Mouse (Mus musculus) liver, embryonic 12.5 days (tissue): ENCODE data around the gene Fyb. TPM values are rescaled to one million over a fixed set of nuclear protein-coding genes. Genes with fewer than 3 reads are reported as not detected.
"Not testable (repeated sequence)": the region's sequence is repeated elsewhere in the genome, so short reads cannot be mapped to it uniquely, and the experiment has no call there.

ENCODE experiments used
- ATAC-seq: fragments of 200-750 bp; cut with Nextera tagmentation; 2 replicates; pipeline ENCODE4 v1.8.0; 2017; ENCODE audit warnings: moderate number of reproducible peaks, mild to moderate bottlenecking, moderate library complexity
- H3K27ac ChIP-seq: fragments of 300-500 bp; sonication (generic); 2 replicates; pipeline ENCODE4 v1.5.1; 2016; ENCODE audit warnings: mild to moderate bottlenecking
- H3K27me3 ChIP-seq: fragments of 300-500 bp; sonication (generic); replicated peaks from 2 replicates; pipeline ENCODE4 v1.6.1; 2016; ENCODE audit warnings: mild to moderate bottlenecking, moderate library complexity
- H3K36me3 ChIP-seq: fragments of 300-500 bp; sonication (generic); 2 replicates; pipeline ENCODE4 v1.6.1; 2016; ENCODE audit warnings: mild to moderate bottlenecking, moderate library complexity
- H3K4me1 ChIP-seq: fragments of 300-500 bp; sonication (generic); 2 replicates; pipeline ENCODE4 v1.6.1; 2016
- H3K4me2 ChIP-seq: fragments of 300-500 bp; sonication (generic); 2 replicates; pipeline ENCODE4 v1.6.1; 2016; ENCODE audit warnings: mild to moderate bottlenecking, moderate library complexity
- H3K4me3 ChIP-seq: fragments of 300-500 bp; sonication (generic); 2 replicates; pipeline ENCODE4 v1.5.1; 2016; ENCODE audit warnings: mild to moderate bottlenecking, moderate library complexity
- H3K9ac ChIP-seq: fragments of 300-500 bp; sonication (generic); 2 replicates; pipeline ENCODE4 v1.6.1; 2016; ENCODE audit warnings: mild to moderate bottlenecking, moderate library complexity
- H3K9me3 ChIP-seq: fragments of 300-500 bp; sonication (generic); replicated peaks from 2 replicates; pipeline ENCODE4 v1.6.1; 2016; ENCODE audit warnings: mild to moderate bottlenecking, moderate library complexity
- WGBS: fragments of 180-500 bp; shearing (Covaris S2); methylation state at CpG from one replicate; pipeline ENCODE4 v1.1.7; 2016; ENCODE audit not compliant: insufficient replicate concordance; 5-methylcytosine and 5-hydroxymethylcytosine counted together
- polyA plus RNA-seq: library from polyadenylated mRNA; unstranded; fragments of >200 nt; fragmentation: Nextera tagmentation; extraction: Ambion mirVana; gene quantifications from 2 replicates; pipeline ENCODE4 v1.2.1, GENCODE M21; 2016

Gene Fyb
- polyA plus RNA-seq, 1 experiment from 2014 or later = 32.2 TPM

DNA sequence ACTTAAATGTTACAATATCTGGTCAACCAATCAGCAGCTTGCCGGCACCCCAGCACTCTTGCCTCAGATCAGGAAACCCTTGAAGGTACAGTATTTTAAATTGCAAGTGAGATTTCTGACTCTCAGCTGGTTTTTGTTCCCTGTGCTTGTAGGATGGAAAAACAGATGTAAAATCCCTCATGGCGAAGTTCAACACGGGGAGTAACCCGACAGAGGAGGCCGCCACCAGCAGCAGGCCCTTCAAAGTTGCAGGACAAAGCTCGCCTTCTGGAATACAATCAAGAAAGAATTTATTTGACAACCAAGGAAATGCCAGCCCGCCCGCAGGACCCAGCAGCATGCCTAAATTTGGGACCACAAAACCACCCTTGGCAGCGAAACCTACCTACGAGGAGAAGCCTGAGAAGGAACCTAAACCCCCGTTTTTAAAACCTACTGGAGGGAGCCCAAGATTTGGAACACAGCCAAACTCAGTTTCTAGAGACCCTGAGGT is 57.2 kb downstream of the Fyb start:
- peaks cover 31% of the 10 kb centered on the region for H3K4me1 ChIP-seq
- no peak overlapping the region for H3K27ac ChIP-seq
- H3K9me3 ChIP-seq = no peaks in the 10 kb centered on the region
- peak overlapping the region; percentile 38 for H3K4me2 ChIP-seq
- no peak overlapping the region for H3K4me3 ChIP-seq
- H3K9ac ChIP-seq = no peak overlapping the region
- no peaks in the 10 kb centered on the region for H3K27me3 ChIP-seq
- H3K36me3 ChIP-seq = peaks cover 4% of the 10 kb centered on the region; the same call in 1 of the 2 replicates
- ATAC-seq = no peak
- WGBS = 79% methylated on average over 11 of the region's 11 CpGs

DNA sequence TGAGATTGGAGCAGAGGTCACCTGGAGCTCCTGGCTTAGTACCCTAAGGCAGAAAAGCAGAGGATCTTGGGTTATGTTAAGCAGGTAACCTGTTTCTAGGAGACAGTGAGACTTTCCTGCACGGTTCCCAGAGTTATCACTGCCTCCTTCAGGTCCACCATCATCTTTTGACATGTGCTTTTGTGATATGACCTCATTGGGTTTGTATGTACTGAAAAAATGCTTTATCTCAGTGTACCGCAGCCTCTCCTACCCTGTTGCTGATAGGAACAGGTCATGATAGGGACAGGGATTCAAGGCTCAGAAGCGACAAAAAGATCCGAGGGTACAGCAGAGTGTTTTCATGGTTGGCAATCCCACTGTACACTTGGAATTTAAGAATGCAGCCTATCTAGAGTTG is 62.0 kb downstream of the Fyb start:
- peak; percentile 77 for ATAC-seq
- H3K4me3 ChIP-seq = no peak overlapping the region
- peaks cover 4% of the 10 kb centered on the region; the same call in 1 of the 2 replicates for H3K36me3 ChIP-seq
- H3K9me3 ChIP-seq = no peaks in the 10 kb centered on the region
- H3K27ac ChIP-seq = no peak overlapping the region
- H3K4me2 ChIP-seq = no peak overlapping the region
- no peaks in the 10 kb centered on the region for H3K27me3 ChIP-seq
- peaks cover 13% of the 10 kb centered on the region for H3K4me1 ChIP-seq
- H3K9ac ChIP-seq = no peak overlapping the region
- WGBS = 18% methylated on average over 4 of the region's 4 CpGs

DNA sequence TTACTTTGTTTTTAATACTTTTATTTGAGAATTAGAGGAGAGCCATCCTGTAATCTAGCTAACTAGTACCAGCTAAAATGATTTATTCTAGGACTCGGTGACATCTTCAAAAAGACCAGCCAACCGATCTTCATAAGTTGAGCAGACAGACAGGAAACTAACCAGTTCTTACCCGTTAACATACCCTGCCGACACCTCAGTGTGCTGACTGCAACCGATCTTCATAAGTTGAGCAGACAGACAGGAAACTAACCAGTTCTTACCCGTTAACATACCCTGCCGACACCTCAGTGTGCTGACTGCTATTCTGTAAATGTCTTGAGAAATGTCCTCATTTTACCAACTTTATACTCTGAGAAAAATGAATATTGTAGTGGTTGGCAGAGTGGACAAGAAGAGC is 63.7 kb downstream of the Fyb start:
- H3K4me2 ChIP-seq = not testable (repeated sequence)

DNA sequence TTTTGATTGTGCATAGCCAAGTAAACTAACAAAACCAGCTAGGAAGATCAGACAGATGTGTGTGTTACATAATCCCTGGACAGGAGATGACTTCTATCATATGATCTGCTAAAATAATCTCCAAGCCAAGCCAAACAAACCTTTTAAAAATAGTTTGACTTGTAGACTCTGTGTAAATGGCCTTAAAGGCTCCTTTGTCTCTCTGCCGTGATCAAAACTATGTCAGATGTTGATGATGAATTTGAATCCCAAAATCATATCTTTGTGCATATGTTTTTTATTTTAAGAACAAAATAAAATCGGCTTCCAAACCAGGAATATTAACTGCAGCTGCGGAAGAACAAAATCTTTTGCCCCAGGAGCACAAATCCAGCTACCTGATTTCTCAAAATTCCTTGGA is 64.9 kb downstream of the Fyb start:
- no peak for ATAC-seq
- H3K4me1 ChIP-seq = peaks cover 28% of the 10 kb centered on the region
- H3K27me3 ChIP-seq = no peaks in the 10 kb centered on the region
- H3K4me3 ChIP-seq = no peak overlapping the region
- H3K36me3 ChIP-seq = no peaks in the 10 kb centered on the region
- H3K9me3 ChIP-seq = no peaks in the 10 kb centered on the region
- no peak overlapping the region for H3K27ac ChIP-seq
- no peak overlapping the region for H3K4me2 ChIP-seq
- H3K9ac ChIP-seq = no peak overlapping the region
- WGBS = 72% methylated on average over 3 of the region's 3 CpGs

More for the DNA sequence above, 63.7 kb downstream of the Fyb start:
- not testable (repeated sequence) for H3K27ac ChIP-seq, ATAC-seq, H3K27me3 ChIP-seq, H3K9me3 ChIP-seq, H3K9ac ChIP-seq, H3K4me3 ChIP-seq, H3K36me3 ChIP-seq
- WGBS = 77% methylated on average over 7 of the region's 7 CpGs
- peaks cover 19% of the 10 kb centered on the region for H3K4me1 ChIP-seq

DNA sequence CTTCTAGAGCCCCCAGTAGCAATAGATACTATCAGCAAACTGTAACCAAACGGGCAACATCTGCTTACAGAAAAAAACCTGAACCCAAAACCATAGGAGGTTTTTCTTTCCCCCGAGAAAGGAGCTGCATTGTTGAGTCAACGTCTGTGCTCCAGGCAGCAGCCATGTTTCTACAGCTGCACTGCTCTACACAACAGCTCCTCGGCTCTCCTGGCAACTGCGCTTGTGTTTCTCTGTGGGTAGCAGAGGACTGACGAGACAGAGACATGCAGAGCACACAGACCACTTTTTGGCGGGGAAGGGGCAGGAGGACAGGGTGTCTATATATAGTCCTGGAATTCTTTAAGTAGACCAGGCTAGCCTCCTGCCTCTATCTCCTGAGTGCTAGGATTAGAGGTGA is 65.5 kb downstream of the Fyb start:
- no peak for ATAC-seq
- Histone ChIP-seq H3K27ac (no peak overlapping the region), H3K9me3 (no peaks in the 10 kb centered on the region), H3K4me2 (no peak overlapping the region), H3K9ac (no peak overlapping the region), H3K4me3 (no peak overlapping the region), H3K27me3 (no peaks in the 10 kb centered on the region), H3K4me1 (peaks cover 34% of the 10 kb centered on the region), H3K36me3 (no peaks in the 10 kb centered on the region)
- WGBS = 50% methylated on average over 7 of the region's 7 CpGs

DNA sequence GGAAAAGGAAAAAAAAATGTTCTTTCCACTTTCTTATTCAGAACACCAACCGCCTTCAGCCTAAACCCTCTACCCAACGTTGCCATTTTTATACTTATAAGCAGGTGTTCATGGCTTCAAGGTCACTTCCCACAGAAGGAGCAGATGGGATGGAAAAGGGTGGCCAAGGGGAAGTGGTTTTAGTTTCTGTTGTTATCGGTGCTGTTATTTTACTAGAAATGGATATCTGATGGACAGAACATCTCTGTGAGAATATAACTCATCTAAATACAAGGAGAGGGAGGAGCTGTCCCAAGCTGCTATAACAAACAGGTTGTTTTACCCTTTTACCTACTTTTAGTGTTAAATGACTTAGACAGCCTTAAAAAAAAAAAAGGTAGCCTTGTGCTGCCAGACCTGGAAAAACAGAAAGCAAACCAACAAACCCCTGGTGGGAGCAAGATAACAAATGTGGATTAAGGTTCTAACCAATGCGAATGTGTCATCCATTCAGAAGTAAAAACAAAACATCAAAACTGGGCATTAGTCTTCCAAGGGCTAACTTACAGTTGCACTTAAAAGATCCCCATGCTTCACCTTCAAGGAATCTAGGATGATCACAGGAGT is 68.3 kb downstream of the Fyb start:
- Histone ChIP-seq H3K9me3 (no peaks in the 10 kb centered on the region), H3K4me3 (no peak overlapping the region), H3K27me3 (no peaks in the 10 kb centered on the region), H3K27ac (no peak overlapping the region), H3K4me1 (peaks cover 26% of the 10 kb centered on the region), H3K4me2 (no peak overlapping the region), H3K36me3 (no peaks in the 10 kb centered on the region), H3K9ac (no peak overlapping the region)
- no peak for ATAC-seq
- WGBS = 44% methylated on average over 4 of the region's 4 CpGs

DNA sequence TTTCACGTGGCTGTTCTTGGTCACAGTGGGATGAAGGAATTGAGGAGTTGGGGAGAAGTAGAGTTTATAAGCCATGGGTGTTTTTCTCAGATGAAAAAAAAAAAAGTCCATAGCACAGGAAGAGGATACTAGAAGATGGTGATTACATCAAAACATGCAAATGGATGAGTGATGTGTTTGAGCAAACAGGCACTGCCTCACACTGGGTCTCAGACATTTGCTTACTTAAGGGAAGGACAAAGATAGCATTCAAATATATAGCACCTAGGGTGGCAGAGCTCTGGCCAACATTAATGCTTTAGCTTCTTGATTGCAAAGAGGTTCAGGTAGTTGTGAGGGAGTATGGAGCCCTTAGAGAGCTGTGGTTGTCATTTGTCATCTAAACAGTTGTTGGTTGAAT is 68.9 kb downstream of the Fyb start:
- Histone ChIP-seq H3K9me3 (no peaks in the 10 kb centered on the region), H3K4me3 (no peak overlapping the region), H3K36me3 (no peaks in the 10 kb centered on the region), H3K27ac (no peak overlapping the region), H3K9ac (no peak overlapping the region), H3K4me2 (no peak overlapping the region), H3K4me1 (peaks cover 26% of the 10 kb centered on the region), H3K27me3 (no peaks in the 10 kb centered on the region)
- WGBS = 23% methylated on average over 1 of the region's 1 CpGs
- no peak for ATAC-seq

DNA sequence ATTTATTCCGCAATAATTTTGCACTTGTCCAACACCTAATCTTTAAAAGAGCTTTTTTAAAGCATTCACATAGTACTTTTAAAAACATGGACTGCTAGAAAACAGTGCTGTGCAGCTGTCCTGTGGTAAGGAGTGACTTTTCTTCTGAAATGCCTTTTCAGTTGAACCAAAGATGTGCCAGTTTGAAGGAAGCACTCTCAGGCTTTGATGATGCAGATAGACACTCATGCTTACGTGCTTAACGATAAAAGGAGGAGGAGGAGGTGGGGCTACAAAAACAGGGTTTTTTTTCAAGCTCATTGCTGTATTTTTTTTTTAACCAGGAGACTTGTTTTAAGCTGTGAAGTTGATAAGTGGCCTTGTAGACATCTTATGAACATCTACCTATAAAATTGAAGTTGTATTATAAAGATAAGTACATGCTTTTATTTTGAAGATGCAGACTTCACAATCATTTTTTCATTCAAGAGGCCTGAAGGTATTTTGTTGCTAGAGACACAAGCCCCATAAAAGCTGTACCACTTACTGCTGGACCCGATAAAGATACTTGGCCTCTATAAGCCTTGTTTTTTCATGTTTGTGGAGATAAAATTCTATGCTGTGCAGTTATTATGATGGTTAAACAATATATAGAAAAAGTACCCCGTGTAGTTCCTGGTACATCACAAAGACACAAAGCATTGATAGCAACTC is 70.1 kb downstream of the Fyb start:
- H3K4me1 ChIP-seq = peaks cover 26% of the 10 kb centered on the region
- WGBS = 47% methylated on average over 5 of the region's 5 CpGs
- no peaks in the 10 kb centered on the region for H3K27me3 ChIP-seq
- no peak overlapping the region for H3K4me3 ChIP-seq
- ATAC-seq = no peak
- H3K9me3 ChIP-seq = no peaks in the 10 kb centered on the region
- H3K27ac ChIP-seq = no peak overlapping the region
- peak overlapping the region; percentile 6; the same call in 1 of the 2 replicates for H3K4me2 ChIP-seq
- H3K36me3 ChIP-seq = no peaks in the 10 kb centered on the region
- H3K9ac ChIP-seq = no peak overlapping the region

DNA sequence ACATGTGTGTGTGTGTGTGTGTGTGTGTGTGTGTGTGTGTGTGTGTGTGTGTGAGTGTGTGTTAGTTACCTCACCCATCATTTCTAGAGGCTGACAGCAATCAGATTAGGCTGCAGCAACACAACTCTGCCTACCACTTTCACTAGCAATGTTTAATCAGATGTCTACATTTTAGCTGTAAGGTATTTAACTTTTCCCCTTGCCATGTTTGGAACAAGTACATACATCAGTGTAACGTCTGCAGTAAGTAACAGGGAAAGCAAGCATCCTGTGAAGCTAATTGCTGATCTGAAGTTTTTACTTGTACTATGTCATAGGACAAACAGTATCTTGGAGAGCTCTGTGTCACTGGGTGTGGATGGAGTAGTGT is 70.6 kb downstream of the Fyb start:
- WGBS = 64% methylated on average over 1 of the region's 1 CpGs

DNA sequence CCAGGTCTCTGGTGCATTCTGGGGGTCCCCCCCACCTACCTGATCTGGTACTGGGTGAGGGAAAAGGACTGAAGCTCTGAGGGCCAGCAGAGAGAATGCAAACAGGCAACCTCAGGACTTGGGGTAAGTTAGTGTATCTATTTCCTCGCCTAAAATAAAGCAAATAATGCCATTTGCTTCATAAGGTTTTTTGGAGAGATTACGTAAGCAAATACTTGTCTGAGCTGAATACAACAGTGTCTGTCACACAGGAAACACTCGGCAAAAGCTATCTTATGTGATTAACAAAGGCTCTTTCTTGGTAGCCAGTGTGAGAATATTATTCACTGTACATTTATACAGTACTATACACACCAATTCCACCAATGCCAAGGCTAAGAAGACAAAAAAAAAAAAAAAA is 76.0 kb downstream of the Fyb start:
- Histone ChIP-seq H3K36me3 (no peaks in the 10 kb centered on the region), H3K4me3 (no peak overlapping the region), H3K9ac (no peak overlapping the region), H3K27ac (no peak overlapping the region), H3K9me3 (no peaks in the 10 kb centered on the region), H3K27me3 (no peaks in the 10 kb centered on the region), H3K4me1 (no peaks in the 10 kb centered on the region), H3K4me2 (no peak overlapping the region)
- no peak for ATAC-seq
- 61% methylated on average over 3 of the region's 3 CpGs for WGBS

More for the DNA sequence above, 70.6 kb downstream of the Fyb start:
- H3K4me1 ChIP-seq = peaks cover 26% of the 10 kb centered on the region
- no peak overlapping the region for H3K4me2 ChIP-seq
- H3K36me3 ChIP-seq = no peaks in the 10 kb centered on the region
- no peaks in the 10 kb centered on the region for H3K9me3 ChIP-seq
- H3K9ac ChIP-seq = no peak overlapping the region
- no peak overlapping the region for H3K4me3 ChIP-seq
- no peak overlapping the region for H3K27ac ChIP-seq
- ATAC-seq = no peak
- no peaks in the 10 kb centered on the region for H3K27me3 ChIP-seq

DNA sequence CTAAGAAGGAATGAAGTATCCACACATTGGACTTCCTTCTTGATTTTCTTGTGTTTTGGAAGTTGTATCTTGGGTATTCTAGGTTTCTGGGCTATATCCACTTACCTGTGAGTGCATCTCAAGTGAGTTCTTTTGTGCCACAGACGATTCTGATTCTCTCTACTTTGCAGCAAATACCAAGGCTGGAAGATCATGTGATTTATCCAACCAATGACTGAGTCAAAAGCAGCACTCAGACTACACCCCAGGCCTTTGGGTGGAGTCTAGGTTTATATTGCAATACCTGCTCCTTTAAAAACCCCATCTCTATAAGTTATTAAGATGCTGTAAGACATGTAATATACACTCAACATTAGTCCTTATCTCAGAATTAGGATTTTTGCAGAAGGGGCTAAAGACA is 77.7 kb downstream of the Fyb start:
- no peak for ATAC-seq
- WGBS = 46% methylated on average over 1 of the region's 1 CpGs

DNA sequence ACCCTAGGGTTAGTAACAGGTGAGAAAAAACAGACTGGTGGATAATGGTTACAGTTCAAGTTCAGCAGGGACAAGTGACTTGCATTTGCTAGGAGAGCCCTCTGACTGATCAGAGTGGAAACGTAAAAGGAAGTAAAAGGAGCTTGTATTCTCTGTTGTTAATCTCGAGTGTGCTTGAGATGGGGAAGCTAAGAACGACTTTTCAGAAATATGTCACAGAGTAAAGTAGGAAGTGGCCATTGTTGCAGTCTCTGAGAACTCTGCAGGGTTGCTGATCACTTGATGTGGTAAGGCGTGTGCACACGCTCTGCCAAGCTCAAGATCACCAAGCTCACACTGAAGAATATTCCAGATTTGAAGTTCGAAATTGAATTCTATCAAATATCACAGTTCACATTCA is 78.7 kb downstream of the Fyb start:
- no peak overlapping the region for H3K4me3 ChIP-seq
- no peaks in the 10 kb centered on the region for H3K4me1 ChIP-seq
- H3K9ac ChIP-seq = no peak overlapping the region
- H3K36me3 ChIP-seq = no peaks in the 10 kb centered on the region
- H3K27ac ChIP-seq = no peak overlapping the region
- no peak overlapping the region for H3K4me2 ChIP-seq
- no peak for ATAC-seq
- WGBS = 51% methylated on average over 6 of the region's 6 CpGs
- no peaks in the 10 kb centered on the region for H3K27me3 ChIP-seq
- H3K9me3 ChIP-seq = no peaks in the 10 kb centered on the region

More for the DNA sequence above, 77.7 kb downstream of the Fyb start:
- Histone ChIP-seq H3K4me3 (no peak overlapping the region), H3K36me3 (no peaks in the 10 kb centered on the region), H3K4me1 (no peaks in the 10 kb centered on the region), H3K4me2 (no peak overlapping the region), H3K9me3 (no peaks in the 10 kb centered on the region), H3K9ac (no peak overlapping the region), H3K27ac (no peak overlapping the region), H3K27me3 (no peaks in the 10 kb centered on the region)
